28 mouse cellular contexts compared by ENCODE assay signal in the genomic region with DNA sequence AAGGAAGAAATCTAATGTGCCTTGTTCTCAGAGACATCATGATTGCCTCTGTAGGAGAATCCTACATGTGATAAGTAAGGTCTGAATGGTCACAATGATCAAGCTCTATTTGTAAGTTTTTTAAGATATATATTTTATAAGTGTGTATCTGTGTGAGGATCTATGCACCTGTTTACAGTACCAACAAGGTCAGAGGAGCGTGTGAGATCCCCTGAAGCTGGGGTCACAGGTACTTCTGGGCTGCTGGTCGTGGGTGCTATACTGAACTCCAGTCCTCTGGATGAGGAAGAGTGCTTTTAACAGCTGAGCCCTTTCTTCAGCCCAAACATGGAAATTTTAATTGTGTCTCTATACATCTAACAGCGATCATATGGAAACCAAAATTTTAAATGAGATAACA.
"Had no signal": no experiment of that assay in that cellular context is flagged by ENCODE, and none has a peak within 500 bp of the region (broad histone marks: within the 10 kb centered on the region; RNA-seq: fewer than 3 reads in every experiment).

No protein-coding gene starts in this region.

- H3K4me1 ChIP-seq: liver, embryonic 13.5 days; liver, embryonic 15.5 days had no signal

- H3K9me3 ChIP-seq: limb, embryonic 10.5 days; limb, embryonic 12.5 days; limb, embryonic 13.5 days; limb, embryonic 15.5 days; liver, embryonic 12.5 days; liver, embryonic 13.5 days; liver, embryonic 15.5 days; lung, embryonic 15.5 days; midbrain, embryonic 10.5 days; midbrain, embryonic 12.5 days; midbrain, embryonic 13.5 days; midbrain, embryonic 15.5 days; neural tube, embryonic 12.5 days had no signal

- H3K27ac ChIP-seq: limb, embryonic 10.5 days; limb, embryonic 12.5 days; limb, embryonic 13.5 days; limb, embryonic 15.5 days; liver, embryonic 12.5 days; liver, embryonic 13.5 days; liver, embryonic 14.5 days; liver, embryonic 15.5 days; lung, embryonic 15.5 days; macrophage; midbrain, embryonic 10.5 days; midbrain, embryonic 12.5 days; midbrain, embryonic 13.5 days; midbrain, embryonic 15.5 days; neural tube, embryonic 12.5 days had no signal

- DNase-seq: left cerebral cortex, postnatal 4 days; liver; liver, embryonic 13.5 days; liver, postnatal 0 days; lung, adult 18-20 months; lung, adult 2 months; lung, embryonic 14.5 days; lung, postnatal 10 days; lung, postnatal 14 days; lung, postnatal 36 days; lung, postnatal 4 days; midbrain, embryonic 14.5 days had no signal

- H3K4me3 ChIP-seq: limb, embryonic 10.5 days; limb, embryonic 12.5 days; limb, embryonic 13.5 days; limb, embryonic 15.5 days; liver, embryonic 12.5 days; liver, embryonic 13.5 days; liver, embryonic 15.5 days; lung, embryonic 15.5 days; megakaryocyte, embryonic 14.5 days; midbrain, embryonic 10.5 days; midbrain, embryonic 12.5 days; midbrain, embryonic 13.5 days; midbrain, embryonic 15.5 days; myocyte; neural tube, embryonic 12.5 days had no signal

- H3K36me3 ChIP-seq: limb, embryonic 10.5 days; limb, embryonic 12.5 days; limb, embryonic 13.5 days; limb, embryonic 15.5 days; liver, embryonic 12.5 days; liver, embryonic 13.5 days; liver, embryonic 15.5 days; lung, embryonic 15.5 days; midbrain, embryonic 10.5 days; midbrain, embryonic 12.5 days; midbrain, embryonic 13.5 days; midbrain, embryonic 15.5 days; neural tube, embryonic 12.5 days had no signal
